Mouse (Mus musculus) lung, embryonic 14.5 days (tissue): Measurements from ENCODE around the gene Pcnt. TPM values are rescaled to one million over a fixed set of nuclear protein-coding genes. Genes with fewer than 3 reads are reported as not detected.

ENCODE experiments used
- ATAC-seq: fragments of 200-750 bp; cut with Nextera tagmentation; 2 replicates; pipeline ENCODE4 v1.8.0; 2017; ENCODE audit warnings: mild to moderate bottlenecking, moderate TSS enrichment, moderate library complexity; ENCODE audit not compliant: insufficient read depth
- DNase-seq: peaks from one replicate; pipeline ENCODE4 v3.0.0-alpha.2; 2015
- H3K27ac ChIP-seq: fragments of 300-500 bp; sonication (generic); 2 replicates; pipeline ENCODE4 v1.5.1; 2014; ENCODE audit warnings: low read depth, mild to moderate bottlenecking, moderate library complexity
- H3K27me3 ChIP-seq: fragments of 300-500 bp; sonication (generic); 2 replicates; pipeline ENCODE4 v1.6.1; 2014; ENCODE audit warnings: low read length, control low read depth; ENCODE audit not compliant: insufficient read depth
- H3K36me3 ChIP-seq: fragments of 300-500 bp; sonication (generic); 2 replicates; pipeline ENCODE4 v1.6.1; 2014; ENCODE audit warnings: control low read depth; ENCODE audit not compliant: insufficient read depth
- H3K4me1 ChIP-seq: fragments of 300-500 bp; sonication (generic); 2 replicates; pipeline ENCODE4 v1.6.1; 2014; ENCODE audit warnings: antibody characterized with exemption, control low read depth; ENCODE audit not compliant: insufficient read depth
- H3K4me2 ChIP-seq: fragments of 300-500 bp; sonication (generic); 2 replicates; pipeline ENCODE4 v1.6.1; 2014; ENCODE audit warnings: mild to moderate bottlenecking
- H3K4me3 ChIP-seq: fragments of 300-500 bp; sonication (generic); 2 replicates; pipeline ENCODE4 v1.5.1; 2014; ENCODE audit warnings: low read depth, low read length
- H3K9ac ChIP-seq: fragments of 300-500 bp; sonication (generic); 2 replicates; pipeline ENCODE4 v1.6.1; 2014
- H3K9me3 ChIP-seq: fragments of 300-500 bp; sonication (generic); 2 replicates; pipeline ENCODE4 v1.6.1; 2016; ENCODE audit warnings: low read depth, low read length, control low read depth
- CTCF ChIP-seq: IDR thresholded peaks from 2 replicates; pipeline ENCODE4 v1.5.1; 2016; ENCODE audit warnings: antibody characterized with exemption, low read depth
- WGBS: fragments of 180-500 bp; shearing (Covaris S2); extraction: QIAGEN DNeasy Blood & Tissue Kit; methylation state at CpG from one replicate; pipeline ENCODE4 v1.1.7; 2014; 5-methylcytosine and 5-hydroxymethylcytosine counted together
- polyA plus RNA-seq: library from polyadenylated mRNA; unstranded; fragments of >200 nt; fragmentation: Nextera tagmentation; extraction: Ambion mirVana; gene quantifications from 2 replicates; pipeline ENCODE4 v1.2.1, GENCODE M21; 2014

The Pcnt gene
- polyA plus RNA-seq, result 20.3 and 23.0 TPM in 2 replicates

DNA sequence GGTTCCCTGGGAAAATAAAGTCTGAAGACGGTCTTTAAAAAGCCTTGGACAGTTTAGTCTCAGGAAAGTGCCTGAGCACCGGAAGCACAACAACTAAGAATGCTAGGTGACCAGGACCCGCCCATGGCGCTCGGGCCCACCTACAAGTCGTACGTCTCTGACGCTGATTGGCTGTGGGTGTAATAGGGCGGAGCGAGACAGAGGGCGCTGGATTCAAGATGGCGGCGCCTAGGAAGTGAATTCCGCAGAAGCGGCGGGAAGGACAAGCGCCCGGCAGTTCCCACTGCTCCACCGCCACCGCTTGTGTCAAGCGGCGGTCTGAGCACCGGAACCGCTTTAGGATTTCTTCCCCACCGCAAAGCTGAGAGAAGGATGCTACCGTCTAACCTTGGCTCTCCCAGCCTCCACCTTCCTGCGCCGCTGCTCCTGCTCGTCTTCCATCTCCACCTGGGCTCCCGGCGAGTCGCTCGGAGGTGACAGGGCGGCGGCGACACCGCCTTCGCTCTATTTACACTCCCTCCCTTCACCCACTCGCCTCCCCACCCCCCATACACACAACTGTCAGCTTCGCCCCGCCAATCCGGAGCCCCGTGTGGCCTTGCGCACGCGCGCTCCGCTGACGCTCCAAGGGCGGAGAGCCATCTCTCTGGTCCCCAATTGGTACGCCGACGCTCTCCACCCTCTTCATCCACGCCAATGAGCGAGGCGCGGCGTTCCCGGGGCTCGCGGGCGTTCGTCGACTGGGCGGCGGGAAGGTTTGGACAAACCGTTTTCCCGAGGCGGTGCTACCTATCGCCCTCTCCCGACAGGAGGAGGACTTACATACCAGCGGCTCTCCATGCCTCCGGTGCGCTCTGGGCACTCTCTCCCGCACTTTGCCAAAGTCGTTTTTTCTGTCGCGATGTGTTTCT lies at the start of gene Pcnt:
Gene Pcnt, minus strand, starts transcription at position 609 of the 911 bp plus-strand sequence.
- ATAC-seq (peak; percentile 99), DNase-seq (peak; percentile 99)
- TF ChIP-seq CTCF, result peak; percentile 78
- H3K36me3 ChIP-seq, result peaks cover 29% of the 10 kb centered on the region
- under 1% methylated on average over 78 of the region's 78 CpGs for WGBS
- peaks cover 10% of the 10 kb centered on the region; the same call in 1 of the 2 replicates for H3K4me1 ChIP-seq
- H3K4me3 ChIP-seq, result peak within 1 kb of the TSS; percentile 96
- H3K27me3 ChIP-seq, result no peaks in the 10 kb centered on the region
- H3K4me2 ChIP-seq, result peak within 1 kb of the TSS; percentile 77
- peak within 1 kb of the TSS; percentile 87 for H3K9ac ChIP-seq
- peak within 1 kb of the TSS; percentile 98 for H3K27ac ChIP-seq
- no peaks in the 10 kb centered on the region for H3K9me3 ChIP-seq

DNA sequence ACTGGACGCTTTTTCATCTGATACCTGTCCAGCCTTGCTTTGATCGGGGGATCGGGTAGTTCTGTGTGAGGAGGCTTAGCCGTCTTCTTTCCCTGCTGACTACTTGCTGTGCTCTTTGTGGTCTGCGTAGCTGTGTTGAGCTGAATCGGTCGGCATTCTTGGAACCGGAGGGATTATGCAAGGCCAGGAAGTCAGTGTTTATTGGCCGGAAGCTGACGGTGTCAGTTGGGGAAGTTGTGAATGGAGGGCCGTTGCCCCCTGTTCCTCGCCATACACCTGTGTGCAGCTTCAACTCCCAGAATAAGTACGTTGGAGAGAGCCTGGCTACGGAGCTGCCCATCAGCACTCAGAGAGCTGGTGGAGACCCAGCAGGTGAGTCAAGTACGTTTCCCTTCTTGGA lies 46.6 kb upstream of the Pcnt start:
- 87% methylated on average over 15 of the region's 15 CpGs for WGBS

DNA sequence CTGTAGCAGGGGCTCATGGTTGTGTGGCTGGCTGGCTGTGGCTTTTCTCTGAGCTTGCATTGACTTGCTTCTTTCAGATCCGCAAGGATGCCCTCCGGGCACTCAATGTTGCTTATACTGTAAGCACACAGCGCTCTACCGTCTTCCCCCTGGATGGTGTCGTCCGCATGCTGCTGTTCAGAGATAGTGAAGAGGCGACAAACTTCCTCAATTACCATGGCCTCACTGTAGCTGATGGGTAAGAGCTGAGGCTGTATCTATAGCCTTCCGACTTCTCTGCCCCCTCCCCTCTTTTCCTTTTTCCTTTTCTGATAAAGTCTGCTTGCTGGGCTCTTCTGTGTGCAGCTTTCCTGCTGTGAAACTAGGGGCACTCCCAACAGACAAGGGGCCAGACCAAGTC lies 45.7 kb upstream of the Pcnt start:
- Histone ChIP-seq H3K27me3 (no peaks in the 10 kb centered on the region), H3K9me3 (no peaks in the 10 kb centered on the region), H3K9ac (no peak overlapping the region), H3K4me2 (no peak overlapping the region), H3K27ac (no peak overlapping the region), H3K36me3 (peaks cover 93% of the 10 kb centered on the region), H3K4me3 (no peak overlapping the region), H3K4me1 (no peaks in the 10 kb centered on the region)
- DNase-seq (no peak), ATAC-seq (no peak)
- 92% methylated on average over 8 of the region's 8 CpGs for WGBS
- no peak for TF ChIP-seq CTCF

More for the DNA sequence above, 46.6 kb upstream of the Pcnt start:
- Histone ChIP-seq H3K9ac (no peak overlapping the region), H3K27me3 (no peaks in the 10 kb centered on the region), H3K9me3 (no peaks in the 10 kb centered on the region), H3K4me3 (no peak overlapping the region), H3K36me3 (peaks cover 93% of the 10 kb centered on the region), H3K4me1 (no peaks in the 10 kb centered on the region), H3K4me2 (no peak overlapping the region), H3K27ac (no peak overlapping the region)
- no peak for ATAC-seq
- TF ChIP-seq CTCF, result no peak
- no peak for DNase-seq

DNA sequence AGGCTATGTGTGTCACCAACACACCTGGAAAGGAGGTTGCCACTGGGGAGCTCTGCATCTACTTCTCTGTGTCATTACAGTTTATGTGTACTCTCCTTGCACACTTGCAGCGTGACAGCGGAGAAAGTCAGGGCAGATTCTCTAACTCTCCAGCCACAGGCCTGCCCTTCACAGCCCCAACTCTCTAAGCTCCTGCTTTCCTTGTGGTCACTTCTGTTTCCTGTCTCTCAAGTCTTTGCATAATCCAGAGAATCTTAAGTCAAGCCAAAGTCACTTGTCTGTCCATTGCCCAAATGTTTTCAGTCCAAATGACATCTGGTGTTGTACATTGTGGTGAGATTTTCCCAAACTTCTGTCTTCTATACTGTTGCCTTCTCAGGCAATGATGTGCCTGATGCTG lies 43.7 kb upstream of the Pcnt start:
- no peak for DNase-seq
- 91% methylated on average over 2 of the region's 2 CpGs for WGBS
- no peak overlapping the region for H3K4me3 ChIP-seq
- no peak overlapping the region for H3K9ac ChIP-seq
- no peak overlapping the region for H3K27ac ChIP-seq
- no peaks in the 10 kb centered on the region for H3K27me3 ChIP-seq
- TF ChIP-seq CTCF, result no peak
- H3K4me1 ChIP-seq, result no peaks in the 10 kb centered on the region
- no peak overlapping the region for H3K4me2 ChIP-seq
- H3K36me3 ChIP-seq, result peaks cover 96% of the 10 kb centered on the region
- H3K9me3 ChIP-seq, result no peaks in the 10 kb centered on the region
- no peak for ATAC-seq

DNA sequence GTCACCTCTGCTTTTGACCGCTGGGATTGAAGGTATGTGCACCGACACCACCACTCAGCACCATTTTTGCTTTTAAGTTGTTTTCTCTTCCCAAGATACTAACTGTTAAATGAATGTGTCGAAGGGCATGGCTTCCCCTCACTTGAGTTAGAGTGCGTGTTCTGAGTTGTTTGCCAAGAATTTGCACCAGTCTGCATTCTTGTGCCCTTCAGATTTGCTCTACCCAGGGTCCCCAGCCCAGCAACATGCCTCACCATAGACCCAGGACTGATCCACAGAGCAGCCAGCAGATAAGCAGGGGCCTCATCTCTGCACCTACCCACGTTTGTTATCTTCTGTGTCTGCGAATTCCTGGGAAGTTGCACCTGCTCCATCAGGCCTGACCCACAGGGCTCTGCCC lies 38.9 kb upstream of the Pcnt start:
- no peak for ATAC-seq

DNA sequence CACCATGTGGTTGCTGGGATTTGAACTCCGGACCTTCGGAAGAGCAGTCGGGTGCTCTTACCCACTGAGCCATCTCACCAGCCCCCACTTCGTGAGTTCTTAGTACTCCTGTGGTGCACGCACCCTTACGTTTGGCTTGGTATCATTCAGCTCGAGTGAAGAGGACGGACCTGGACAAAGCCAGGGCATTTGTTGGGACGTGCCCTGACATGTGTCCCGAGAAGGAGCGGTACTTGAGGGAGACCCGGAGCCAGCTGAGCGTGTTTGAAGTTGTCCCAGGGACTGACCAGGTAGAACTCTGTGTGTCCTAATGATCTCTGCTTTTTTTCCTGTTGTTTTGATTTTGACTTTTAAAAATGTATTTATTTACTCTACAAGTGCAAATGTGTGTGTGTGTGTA lies 38.3 kb upstream of the Pcnt start:
- DNase-seq (no peak), ATAC-seq (no peak)
- Histone ChIP-seq H3K27me3 (no peaks in the 10 kb centered on the region), H3K9me3 (no peaks in the 10 kb centered on the region), H3K9ac (no peak overlapping the region), H3K4me2 (no peak overlapping the region), H3K36me3 (peaks cover 90% of the 10 kb centered on the region), H3K27ac (no peak overlapping the region), H3K4me3 (no peak overlapping the region), H3K4me1 (no peaks in the 10 kb centered on the region)
- TF ChIP-seq CTCF, result no peak
- 89% methylated on average over 13 of the region's 13 CpGs for WGBS

More for the DNA sequence above, 38.9 kb upstream of the Pcnt start:
- H3K4me3 ChIP-seq, result no peak overlapping the region
- H3K27me3 ChIP-seq, result no peaks in the 10 kb centered on the region
- 81% methylated on average over 6 of the region's 6 CpGs for WGBS
- H3K9ac ChIP-seq, result no peak overlapping the region
- no peak overlapping the region for H3K4me2 ChIP-seq
- TF ChIP-seq CTCF, result no peak
- no peaks in the 10 kb centered on the region for H3K4me1 ChIP-seq
- DNase-seq, result no peak
- H3K9me3 ChIP-seq, result no peaks in the 10 kb centered on the region
- peaks cover 90% of the 10 kb centered on the region for H3K36me3 ChIP-seq
- no peak overlapping the region for H3K27ac ChIP-seq

DNA sequence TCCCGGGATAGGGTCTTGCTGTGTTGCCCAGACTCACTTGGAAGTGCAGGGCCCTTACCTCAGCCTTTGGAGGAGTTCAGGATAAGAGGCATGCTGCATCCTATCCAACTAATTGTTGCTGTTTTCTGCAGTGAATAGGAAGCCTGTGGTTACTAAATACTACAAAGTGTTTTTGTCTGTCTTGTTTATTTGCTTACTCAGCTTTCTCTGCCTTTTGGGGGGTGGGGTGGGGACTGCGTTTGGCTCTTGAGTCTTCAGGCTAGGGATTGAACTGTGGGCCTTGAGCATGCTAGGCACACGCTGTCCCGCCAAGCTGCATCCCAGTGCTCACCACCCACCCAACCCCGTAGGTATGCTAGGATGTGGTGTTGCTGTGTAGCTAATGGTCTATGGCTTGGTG lies 31.2 kb upstream of the Pcnt start:
- Histone ChIP-seq H3K4me2 (no peak overlapping the region), H3K4me3 (no peak overlapping the region), H3K36me3 (peaks cover 79% of the 10 kb centered on the region), H3K27me3 (no peaks in the 10 kb centered on the region), H3K4me1 (no peaks in the 10 kb centered on the region), H3K9me3 (no peaks in the 10 kb centered on the region), H3K27ac (no peak overlapping the region), H3K9ac (no peak overlapping the region)
- WGBS, result 82% methylated on average over 5 of the region's 5 CpGs
- DNase-seq, result no peak
- no peak for TF ChIP-seq CTCF
- ATAC-seq, result no peak
